In the genomic region with DNA sequence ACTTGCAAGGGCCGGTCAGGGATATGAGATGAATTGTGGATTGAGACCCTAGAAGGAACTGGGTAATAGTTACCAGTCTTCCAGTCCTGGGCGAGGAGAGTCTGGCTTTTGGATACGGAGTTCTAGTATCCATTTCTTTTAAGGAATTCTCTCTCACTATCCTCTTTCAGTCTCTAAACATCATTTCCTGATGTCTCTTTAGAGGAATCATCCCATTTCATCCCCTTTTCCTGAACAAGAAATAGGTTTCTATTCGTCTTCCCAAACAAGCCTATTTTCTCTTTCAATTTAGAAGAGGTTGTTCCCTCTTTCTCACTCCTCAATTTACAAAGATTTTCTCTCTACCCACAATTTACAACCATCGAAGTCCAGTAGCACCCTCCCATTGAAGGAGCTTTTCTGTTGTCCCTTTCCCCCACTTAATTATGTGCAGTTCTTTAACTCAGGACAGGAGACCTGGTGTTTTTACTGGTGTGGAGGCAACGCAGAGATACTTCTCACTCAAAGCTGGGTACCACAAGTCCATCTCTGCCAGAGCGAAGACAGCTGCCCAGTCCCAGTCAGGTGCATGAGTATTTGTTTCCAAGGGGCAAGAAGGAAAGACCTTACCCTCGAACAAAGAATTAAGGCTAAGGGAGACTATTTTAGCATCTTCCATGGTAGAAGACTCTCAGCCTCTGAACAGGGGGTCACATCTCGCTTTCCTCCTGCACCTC, we compare ENCODE assay signal across 9 mouse cellular contexts. TPM values are rescaled to one million over a fixed set of nuclear protein-coding genes. Genes with fewer than 3 reads are reported as not detected.
DNase-seq lines count a peak whose midpoint lies in the region; ATAC-seq and TF ChIP-seq lines count a peak whose summit lies in the region.
"Had no signal": no experiment of that assay in that cellular context is flagged by ENCODE, and none has a peak within 500 bp of the region (broad histone marks: within the 10 kb centered on the region; RNA-seq: fewer than 3 reads in every experiment).

No protein-coding gene starts in this region.

- H3K36me3 ChIP-seq in lung, embryonic 14.5 days (ENCODE audit: insufficient read depth), result no peaks in the 10 kb centered on the region
- H3K36me3 ChIP-seq in forebrain, embryonic 13.5 days (ENCODE audit: poor library complexity, severe bottlenecking), result no peaks in the 10 kb centered on the region
- no peaks in the 10 kb centered on the region for H3K36me3 ChIP-seq in limb, embryonic 15.5 days
- no peaks in the 10 kb centered on the region for H3K36me3 ChIP-seq in small intestine, adult 2 months (ENCODE audit: control insufficient read depth, insufficient read depth, low read length)

- DNase-seq in lung, embryonic 14.5 days, result no peak
- DNase-seq in lung, adult 2 months, result no peak
- no peak for DNase-seq in left cerebral cortex, postnatal 14 days (ENCODE audit: low spot score in 2 of 2)
- DNase-seq in gastrocnemius, adult 18-20 months (ENCODE audit: low spot score), result no peak
- no peak for DNase-seq in cerebellum, adult 9-10 months

- H3K27me3 ChIP-seq in lung, embryonic 14.5 days (ENCODE audit: insufficient read depth, low read length), result peaks cover 99% of the 10 kb centered on the region
- peaks cover 58% of the 10 kb centered on the region for H3K27me3 ChIP-seq in forebrain, embryonic 13.5 days
- peaks cover 92% of the 10 kb centered on the region for H3K27me3 ChIP-seq in limb, embryonic 15.5 days
- peaks cover 65% of the 10 kb centered on the region for H3K27me3 ChIP-seq in small intestine, adult 2 months (ENCODE audit: control insufficient read depth, insufficient read depth, low read length)

- no peaks in the 10 kb centered on the region for H3K4me1 ChIP-seq in lung, embryonic 14.5 days (ENCODE audit: insufficient read depth)
- peaks cover 2% of the 10 kb centered on the region for H3K4me1 ChIP-seq in lung, adult 2 months (ENCODE audit: control insufficient read depth, insufficient read depth, low read length)
- H3K4me1 ChIP-seq in forebrain, embryonic 13.5 days, result peaks cover 56% of the 10 kb centered on the region
- peaks cover 18% of the 10 kb centered on the region for H3K4me1 ChIP-seq in limb, embryonic 15.5 days
- H3K4me1 ChIP-seq in small intestine, adult 2 months (ENCODE audit: control insufficient read depth, insufficient read depth, insufficient read length, low read length), result peaks cover 7% of the 10 kb centered on the region; the same call in 1 of the 2 replicates

- 2% methylated on average over 9 of the region's 9 CpGs for WGBS in lung, embryonic 14.5 days
- WGBS in lung, adult 2 months, result 7% methylated on average over 9 of the region's 9 CpGs
- WGBS in forebrain, embryonic 13.5 days, result 2% methylated on average over 9 of the region's 9 CpGs
- 5% methylated on average over 9 of the region's 9 CpGs for WGBS in limb, embryonic 15.5 days
- WGBS in small intestine, adult 2 months, result 6% methylated on average over 9 of the region's 9 CpGs

- H3K27ac ChIP-seq in lung, embryonic 14.5 days (ENCODE audit: low read depth), result no peak overlapping the region
- H3K27ac ChIP-seq in forebrain, embryonic 13.5 days, result peak overlapping the region; percentile 98
- H3K27ac ChIP-seq in limb, embryonic 15.5 days, result no peak overlapping the region
- H3K27ac ChIP-seq in small intestine, adult 2 months (ENCODE audit: insufficient read depth, low read depth, low read length), result no peak overlapping the region

- peak overlapping the region; percentile 73 for H3K4me2 ChIP-seq in lung, embryonic 14.5 days
- H3K4me2 ChIP-seq in forebrain, embryonic 13.5 days, result peak overlapping the region; percentile 93
- H3K4me2 ChIP-seq in limb, embryonic 15.5 days, result peak overlapping the region; percentile 97

- peak overlapping the region; percentile 40 for H3K4me3 ChIP-seq in lung, embryonic 14.5 days (ENCODE audit: low read depth, low read length)
- H3K4me3 ChIP-seq in lung, adult 2 months (replicated peaks; ENCODE audit: extremely low read depth, low read depth, low read length), result no peak overlapping the region
- peak overlapping the region; percentile 91 for H3K4me3 ChIP-seq in forebrain, embryonic 13.5 days
- H3K4me3 ChIP-seq in limb, embryonic 15.5 days, result peak overlapping the region; percentile 53
- H3K4me3 ChIP-seq in small intestine, adult 2 months (ENCODE audit: low read depth, low read length), result peak overlapping the region; percentile 55

- TF ChIP-seq CTCF in lung, embryonic 14.5 days (IDR thresholded peaks at IDR 0.05; ENCODE audit: low read depth), result no peak
- no peak for TF ChIP-seq CTCF in lung, adult 2 months (IDR thresholded peaks at IDR 0.05; ENCODE audit: insufficient read depth, low read length)
- no peak for TF ChIP-seq CTCF in small intestine, adult 2 months (IDR thresholded peaks at IDR 0.05; ENCODE audit: extremely low read depth, insufficient read length, insufficient replicate concordance, low read depth, low read length)

- intact Hi-C loops in left cerebral cortex, postnatal 14 days (cut with DNase I), result loop anchor here (10.0 kb wide), 1 partner anchor 195 kb away; no protein-coding TSS in a partner anchor

- no peak for TF ChIP-seq POLR2A in lung, adult 2 months (IDR thresholded peaks at IDR 0.05; ENCODE audit: borderline replicate concordance, extremely low read depth, low read depth, low read length)
- TF ChIP-seq POLR2A in small intestine, adult 2 months (IDR thresholded peaks at IDR 0.05; ENCODE audit: low read depth, low read length), result no peak

- ATAC-seq in lung, embryonic 14.5 days (ENCODE audit: insufficient read depth), result no peak
- no peak for ATAC-seq in forebrain, embryonic 13.5 days
- ATAC-seq in limb, embryonic 15.5 days (ENCODE audit: insufficient number of reproducible peaks, low FRiP score, low TSS enrichment, low read depth), result no peak

- H3K9me3 ChIP-seq in lung, embryonic 14.5 days (ENCODE audit: low read depth, low read length), result no peaks in the 10 kb centered on the region
- no peaks in the 10 kb centered on the region for H3K9me3 ChIP-seq in forebrain, embryonic 13.5 days (replicated peaks)
- no peaks in the 10 kb centered on the region for H3K9me3 ChIP-seq in limb, embryonic 15.5 days

- peak overlapping the region; percentile 34; the same call in 1 of the 2 replicates for H3K9ac ChIP-seq in lung, embryonic 14.5 days
- peak overlapping the region; percentile 99 for H3K9ac ChIP-seq in forebrain, embryonic 13.5 days
- H3K9ac ChIP-seq in limb, embryonic 15.5 days, result peak overlapping the region; percentile 40; the same call in 1 of the 2 replicates

RNA-seq across cellular contexts. Expression of a gene that starts 1.0 kb away (rescaled TPM):
- 0.20 and 0.39 TPM in 2 replicates for polyA plus RNA-seq in lung, embryonic 14.5 days (2014; fragmentation: Nextera tagmentation; extraction: Ambion mirVana)
- not detected in 2 replicates for polyA plus RNA-seq in lung, adult 2 months (2012; rRNA removed)
- 153 and 167 TPM in 2 replicates for polyA plus RNA-seq in forebrain, embryonic 13.5 days (2015; fragmentation: Nextera tagmentation; extraction: Ambion mirVana)
- polyA plus RNA-seq in limb, embryonic 15.5 days (2015; fragmentation: Nextera tagmentation; extraction: Ambion mirVana), result 5.1 and 8.5 TPM in 2 replicates
- 0.05 and 0.08 TPM in 2 replicates for polyA plus RNA-seq in small intestine, adult 2 months (2012; rRNA removed)
- total RNA-seq in left cerebral cortex, postnatal 14 days (2021), result 10 to 100 TPM; 73.2 to 85.4 TPM
- not detected for total RNA-seq in gastrocnemius, adult 18-20 months (2021)
- total RNA-seq: heart, adult 18-20 months had no signal

RNA-seq across cellular contexts. Expression of a gene that starts 52.9 kb away (rescaled TPM):
- 10.2 and 11.5 TPM in 2 replicates for polyA plus RNA-seq in lung, embryonic 14.5 days (2014; fragmentation: Nextera tagmentation; extraction: Ambion mirVana)
- polyA plus RNA-seq in lung, adult 2 months (2012; rRNA removed), result 19.2 and 20.8 TPM in 2 replicates
- polyA plus RNA-seq in forebrain, embryonic 13.5 days (2015; fragmentation: Nextera tagmentation; extraction: Ambion mirVana), result 17.7 and 19.9 TPM in 2 replicates
- 13.0 and 15.1 TPM in 2 replicates for polyA plus RNA-seq in limb, embryonic 15.5 days (2015; fragmentation: Nextera tagmentation; extraction: Ambion mirVana)
- 6.7 and 8.2 TPM in 2 replicates for polyA plus RNA-seq in small intestine, adult 2 months (2012; rRNA removed)
- 10 to 100 TPM; 68.5 to 70.1 TPM for total RNA-seq in left cerebral cortex, postnatal 14 days (2021)
- 10 to 100 TPM; 27.7 to 27.9 TPM for total RNA-seq in gastrocnemius, adult 18-20 months (2021)

Comparison
In these comparisons a context has a peak if more than half of its experiments do, and no peak if none do; other contexts are left out.
1. H3K9ac ChIP-seq: peak in every context shown above with its lines; median percentile 99 in forebrain, embryonic 13.5 days; 40 in limb, embryonic 15.5 days; 34 in lung, embryonic 14.5 days.
2. RNA of a gene that starts 1.0 kb away (polyA plus RNA-seq): 153 to 167 TPM in forebrain, embryonic 13.5 days; 5.1 to 8.5 TPM in limb, embryonic 15.5 days, 0.20 to 0.39 TPM in lung, embryonic 14.5 days, 0.05 to 0.08 TPM in small intestine, adult 2 months and not detected in lung, adult 2 months; every median in the first group is over 10 times any median in the second.
3. Peak in every context shown above with its lines, with median percentiles within 50 percentile points of each other: H3K4me2 ChIP-seq.